Mouse (Mus musculus) lung, embryonic 14.5 days (tissue): ENCODE measurements around the gene Gabpb2. TPM values are rescaled to one million over a fixed set of nuclear protein-coding genes. Genes with fewer than 3 reads are reported as not detected.

Experiments
- ATAC-seq: fragments of 200-750 bp; cut with Nextera tagmentation; 2 replicates; pipeline ENCODE4 v1.8.0; 2017; ENCODE audit warnings: mild to moderate bottlenecking, moderate TSS enrichment, moderate library complexity; ENCODE audit not compliant: insufficient read depth
- DNase-seq: peaks from one replicate; pipeline ENCODE4 v3.0.0-alpha.2; 2015
- H3K27ac ChIP-seq: fragments of 300-500 bp; sonication (generic); 2 replicates; pipeline ENCODE4 v1.5.1; 2014; ENCODE audit warnings: low read depth, mild to moderate bottlenecking, moderate library complexity
- H3K27me3 ChIP-seq: fragments of 300-500 bp; sonication (generic); 2 replicates; pipeline ENCODE4 v1.6.1; 2014; ENCODE audit warnings: low read length, control low read depth; ENCODE audit not compliant: insufficient read depth
- H3K36me3 ChIP-seq: fragments of 300-500 bp; sonication (generic); 2 replicates; pipeline ENCODE4 v1.6.1; 2014; ENCODE audit warnings: control low read depth; ENCODE audit not compliant: insufficient read depth
- H3K4me1 ChIP-seq: fragments of 300-500 bp; sonication (generic); 2 replicates; pipeline ENCODE4 v1.6.1; 2014; ENCODE audit warnings: antibody characterized with exemption, control low read depth; ENCODE audit not compliant: insufficient read depth
- H3K4me2 ChIP-seq: fragments of 300-500 bp; sonication (generic); 2 replicates; pipeline ENCODE4 v1.6.1; 2014; ENCODE audit warnings: mild to moderate bottlenecking
- H3K4me3 ChIP-seq: fragments of 300-500 bp; sonication (generic); 2 replicates; pipeline ENCODE4 v1.5.1; 2014; ENCODE audit warnings: low read depth, low read length
- H3K9ac ChIP-seq: fragments of 300-500 bp; sonication (generic); 2 replicates; pipeline ENCODE4 v1.6.1; 2014
- H3K9me3 ChIP-seq: fragments of 300-500 bp; sonication (generic); 2 replicates; pipeline ENCODE4 v1.6.1; 2016; ENCODE audit warnings: low read depth, low read length, control low read depth
- CTCF ChIP-seq: IDR thresholded peaks from 2 replicates; pipeline ENCODE4 v1.5.1; 2016; ENCODE audit warnings: antibody characterized with exemption, low read depth
- WGBS: fragments of 180-500 bp; shearing (Covaris S2); extraction: QIAGEN DNeasy Blood & Tissue Kit; methylation state at CpG from one replicate; pipeline ENCODE4 v1.1.7; 2014; 5-methylcytosine and 5-hydroxymethylcytosine counted together
- polyA plus RNA-seq: library from polyadenylated mRNA; unstranded; fragments of >200 nt; fragmentation: Nextera tagmentation; extraction: Ambion mirVana; gene quantifications from 2 replicates; pipeline ENCODE4 v1.2.1, GENCODE M21; 2014

Gene Gabpb2
- polyA plus RNA-seq, 1 experiment from 2014 or later: 13.4 TPM

- Histone ChIP-seq H3K27me3 (no peaks in the 10 kb centered on the region), H3K27ac (no peak overlapping the region), H3K9me3 (no peaks in the 10 kb centered on the region), H3K36me3 (peaks cover 78% of the 10 kb centered on the region), H3K4me3 (no peak overlapping the region), H3K4me2 (no peak overlapping the region), H3K4me1 (no peaks in the 10 kb centered on the region), H3K9ac (no peak overlapping the region)
- DNase-seq: no peak
- TF ChIP-seq CTCF: no peak
- 84% methylated on average over 2 of the region's 2 CpGs for WGBS
- ATAC-seq: no peak
Measured at GRCm38 (mm10) chr3:95195772-95196171, 21.9 kb downstream of the Gabpb2 start.

GRCm38 (mm10) chr3:95194721-95195135, 23.0 kb downstream of the Gabpb2 start:
- H3K27me3 ChIP-seq: no peaks in the 10 kb centered on the region
- H3K4me3 ChIP-seq: no peak overlapping the region
- H3K4me1 ChIP-seq: no peaks in the 10 kb centered on the region
- no peak overlapping the region for H3K4me2 ChIP-seq
- WGBS: 84% methylated on average over 6 of the region's 6 CpGs
- H3K9ac ChIP-seq: no peak overlapping the region
- H3K27ac ChIP-seq: no peak overlapping the region
- H3K36me3 ChIP-seq: peaks cover 79% of the 10 kb centered on the region
- DNase-seq (no peak), ATAC-seq (no peak)
- H3K9me3 ChIP-seq: no peaks in the 10 kb centered on the region
- TF ChIP-seq CTCF: no peak

- Histone ChIP-seq H3K4me1 (no peaks in the 10 kb centered on the region), H3K9ac (no peak overlapping the region), H3K9me3 (no peaks in the 10 kb centered on the region), H3K27me3 (no peaks in the 10 kb centered on the region), H3K4me3 (no peak overlapping the region), H3K27ac (no peak overlapping the region), H3K36me3 (peaks cover 77% of the 10 kb centered on the region), H3K4me2 (no peak overlapping the region)
- ATAC-seq (no peak), DNase-seq (no peak)
- 72% methylated on average over 6 of the region's 6 CpGs for WGBS
- no peak for TF ChIP-seq CTCF
Measured at GRCm38 (mm10) chr3:95186888-95187287, 30.8 kb downstream of the Gabpb2 start.

GRCm38 (mm10) chr3:95186100-95186499, 31.6 kb downstream of the Gabpb2 start:
- Histone ChIP-seq H3K4me3 (no peak overlapping the region), H3K9me3 (no peaks in the 10 kb centered on the region), H3K9ac (no peak overlapping the region), H3K27ac (no peak overlapping the region), H3K4me2 (no peak overlapping the region), H3K4me1 (no peaks in the 10 kb centered on the region), H3K27me3 (no peaks in the 10 kb centered on the region), H3K36me3 (peaks cover 73% of the 10 kb centered on the region)
- no peak for TF ChIP-seq CTCF
- DNase-seq (no peak), ATAC-seq (0 out of 2 replicates have a peak, but pooled peaks have one; percentile 24)
- 68% methylated on average over 2 of the region's 2 CpGs for WGBS

GRCm38 (mm10) chr3:95184796-95185577, 32.7 kb downstream of the Gabpb2 start:
- Histone ChIP-seq H3K27ac (no peak overlapping the region), H3K4me2 (no peak overlapping the region), H3K9me3 (no peaks in the 10 kb centered on the region), H3K4me1 (no peaks in the 10 kb centered on the region), H3K27me3 (no peaks in the 10 kb centered on the region), H3K36me3 (peaks cover 64% of the 10 kb centered on the region), H3K9ac (no peak overlapping the region), H3K4me3 (no peak overlapping the region)
- no peak for TF ChIP-seq CTCF
- WGBS: 83% methylated on average over 9 of the region's 9 CpGs
- no peak for DNase-seq
- no peak for ATAC-seq

- no peaks in the 10 kb centered on the region for H3K4me1 ChIP-seq
- no peak for TF ChIP-seq CTCF
- H3K27me3 ChIP-seq: no peaks in the 10 kb centered on the region
- ATAC-seq (no peak), DNase-seq (no peak)
- H3K9ac ChIP-seq: no peak overlapping the region
- no peak overlapping the region for H3K4me3 ChIP-seq
- H3K27ac ChIP-seq: no peak overlapping the region
- peaks cover 32% of the 10 kb centered on the region for H3K36me3 ChIP-seq
- H3K4me2 ChIP-seq: no peak overlapping the region
- 62% methylated on average over 1 of the region's 1 CpGs for WGBS
- H3K9me3 ChIP-seq: no peaks in the 10 kb centered on the region
Measured at GRCm38 (mm10) chr3:95181841-95182240, 35.9 kb downstream of the Gabpb2 start.

GRCm38 (mm10) chr3:95179890-95180289, 37.8 kb downstream of the Gabpb2 start:
- DNase-seq (no peak), ATAC-seq (no peak)
- TF ChIP-seq CTCF: no peak
- no peak overlapping the region for H3K9ac ChIP-seq
- H3K27ac ChIP-seq: no peak overlapping the region
- H3K36me3 ChIP-seq: peaks cover 19% of the 10 kb centered on the region; the same call in 1 of the 2 replicates
- no peaks in the 10 kb centered on the region for H3K4me1 ChIP-seq
- no peak overlapping the region for H3K4me2 ChIP-seq
- 63% methylated on average over 3 of the region's 3 CpGs for WGBS
- no peak overlapping the region for H3K4me3 ChIP-seq
- H3K9me3 ChIP-seq: no peaks in the 10 kb centered on the region
- H3K27me3 ChIP-seq: no peaks in the 10 kb centered on the region
